Mouse (Mus musculus) heart, adult 2 months (tissue): Measurements from ENCODE around the gene Fmo3. TPM values are rescaled to one million over a fixed set of nuclear protein-coding genes. Genes with fewer than 3 reads are reported as not detected.
A peak's percentile ranks its signal among the peaks of the same experiment; 100 is the strongest.

ENCODE experiments used
- DNase-seq, 2 experiments: peaks; one replicate each; pipeline ENCODE4 v3.0.0; 2021
- H3K27ac ChIP-seq: fragments of 200-600 bp; 2 replicates; pipeline ENCODE4 v1.8.1; 2022
- H3K27me3 ChIP-seq: fragments of 200-500 bp; 2 replicates; pipeline ENCODE4 v1.6.1; 2012; ENCODE audit warnings: mild to moderate bottlenecking, low read length, inconsistent platforms, mixed read lengths; ENCODE audit not compliant: control insufficient read depth, insufficient read depth
- H3K36me3 ChIP-seq: fragments of 200-500 bp; 2 replicates; pipeline ENCODE4 v1.6.1; 2012; ENCODE audit warnings: low read length, inconsistent platforms; ENCODE audit not compliant: control insufficient read depth, insufficient read depth
- H3K4me1 ChIP-seq: fragments of 200-500 bp; 2 replicates; pipeline ENCODE4 v1.6.1; 2011; ENCODE audit warnings: low read length; ENCODE audit not compliant: control insufficient read depth, insufficient read depth
- H3K4me3 ChIP-seq: fragments of 200-600 bp; 2 replicates; pipeline ENCODE4 v1.8.1; 2022
- H3K79me2 ChIP-seq: fragments of 200-500 bp; replicated peaks from 2 replicates; pipeline ENCODE4 v1.6.1; 2012; ENCODE audit warnings: mild to moderate bottlenecking, inconsistent platforms, low read length, moderate library complexity, mixed read lengths; ENCODE audit not compliant: control insufficient read depth, insufficient read depth
- H3K9ac ChIP-seq: fragments of 200-500 bp; 2 replicates; pipeline ENCODE4 v1.6.1; 2012; ENCODE audit warnings: low read depth, mild to moderate bottlenecking, control low read depth, inconsistent platforms, low read length, mixed read lengths
- CTCF ChIP-seq: fragments of 200-600 bp; IDR thresholded peaks from 2 replicates; pipeline ENCODE4 v1.8.1; 2022; ENCODE audit warnings: antibody characterized with exemption, mild to moderate bottlenecking, moderate library complexity
- EP300 ChIP-seq: fragments of 200-500 bp; IDR thresholded peaks from 2 replicates; pipeline ENCODE4 v1.6.1; 2011; ENCODE audit warnings: low read depth, low read length, control low read depth; ENCODE audit not compliant: insufficient read depth
- POLR2A ChIP-seq: fragments of 200-500 bp; IDR thresholded peaks from 2 replicates; pipeline ENCODE4 v1.6.1; 2011; ENCODE audit warnings: mild to moderate bottlenecking, low read depth, low read length, control low read depth; ENCODE audit not compliant: insufficient read depth
- WGBS: fragments of 180-500 bp; shearing (Covaris S2); methylation state at CpG from one replicate; pipeline ENCODE4 v1.1.7; 2018; 5-methylcytosine and 5-hydroxymethylcytosine counted together
- intact Hi-C: fragments of 180-260 bp; cut with DNase I; formaldehyde crosslinking; loops from one replicate; pipeline ENCODE4 v1.15.1; 2025
- polyA plus RNA-seq: library from polyadenylated mRNA; depleted of rRNA; stranded (reverse); fragments of >200 nt; gene quantifications from 2 replicates; pipeline ENCODE4 v1.2.3, GENCODE M21; 2012
- total RNA-seq, 2 experiments: library from RNA; stranded (reverse); gene quantifications; 2 replicates each; pipeline ENCODE4 v1.2.3; 2021

Fmo3 gene
- total and polyA plus RNA-seq, 3 experiments = 0.16 to 2.9 TPM; not detected in 1

DNA sequence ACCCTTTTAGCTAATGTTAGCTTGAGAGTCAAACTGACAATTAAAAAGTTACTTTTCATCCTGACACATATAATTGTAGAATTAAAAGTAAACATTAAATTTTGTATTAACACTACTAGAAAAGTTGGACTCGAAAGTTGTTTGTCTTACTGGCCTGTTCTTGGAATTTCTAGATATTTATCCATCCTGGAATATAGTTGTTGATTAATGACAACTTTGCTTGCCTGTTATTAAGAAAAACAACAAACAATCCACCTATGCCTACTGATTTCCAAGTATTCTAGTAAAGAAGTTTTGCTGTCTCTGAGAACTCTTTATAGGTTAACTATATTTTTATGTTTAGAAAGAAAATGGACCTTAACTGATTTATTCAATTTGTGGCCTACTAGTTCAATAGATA is 2.4 kb upstream of the Fmo3 start:
- 88% methylated on average over 1 of the region's 1 CpGs for WGBS
- peaks cover 2% of the 10 kb centered on the region; the same call in 1 of the 2 replicates for H3K4me1 ChIP-seq
- intact Hi-C loops = no loop called here
- H3K4me3 ChIP-seq = no peak overlapping the region
- peak overlapping the region; percentile 21; the same call in 1 of the 2 replicates for H3K27ac ChIP-seq
- H3K36me3 ChIP-seq = no peaks in the 10 kb centered on the region
- no peak overlapping the region for H3K9ac ChIP-seq
- H3K79me2 ChIP-seq = no peaks in the 10 kb centered on the region
- H3K27me3 ChIP-seq = no peaks in the 10 kb centered on the region
- TF ChIP-seq EP300 = no peak
- DNase-seq = no peak

DNA sequence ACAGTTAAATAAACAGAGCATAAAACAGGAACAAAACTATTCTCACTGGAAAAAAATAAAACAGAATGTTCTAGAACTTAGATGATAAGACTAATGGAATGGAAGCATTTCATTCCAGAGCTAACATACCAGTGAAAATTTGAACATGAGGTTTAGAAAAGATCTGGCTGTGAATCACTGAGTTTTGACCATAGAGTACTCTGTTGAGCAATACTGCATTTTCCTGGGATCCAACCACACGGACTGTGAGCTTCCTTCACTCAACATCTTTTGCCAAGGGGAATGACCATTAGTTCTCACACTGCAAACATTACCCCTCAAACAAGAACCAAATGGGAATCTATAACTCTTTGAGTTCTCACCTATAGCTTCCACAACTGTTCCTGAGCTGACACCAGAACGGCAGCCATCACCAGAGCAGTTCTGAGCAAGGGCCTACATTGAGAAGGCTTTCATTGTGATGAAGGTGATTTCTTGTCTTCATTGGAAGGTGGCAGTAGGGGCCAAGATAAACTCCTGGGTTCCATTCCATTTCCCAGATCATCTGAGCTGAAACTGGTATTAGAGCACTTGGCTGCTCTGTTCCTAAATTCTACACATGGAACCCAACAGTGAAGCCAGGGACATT is 1.9 kb upstream of the Fmo3 start:
- Histone ChIP-seq H3K27ac (peak overlapping the region; percentile 21; the same call in 1 of the 2 replicates), H3K4me1 (peaks cover 2% of the 10 kb centered on the region; the same call in 1 of the 2 replicates), H3K9ac (no peak overlapping the region), H3K4me3 (no peak overlapping the region), H3K36me3 (no peaks in the 10 kb centered on the region), H3K79me2 (no peaks in the 10 kb centered on the region), H3K27me3 (no peaks in the 10 kb centered on the region)
- intact Hi-C loops = no loop called here
- DNase-seq = peak; percentile 7 to 20
- TF ChIP-seq POLR2A (no peak), EP300 (no peak), CTCF (no peak)
- 75% methylated on average over 2 of the region's 2 CpGs for WGBS

DNA sequence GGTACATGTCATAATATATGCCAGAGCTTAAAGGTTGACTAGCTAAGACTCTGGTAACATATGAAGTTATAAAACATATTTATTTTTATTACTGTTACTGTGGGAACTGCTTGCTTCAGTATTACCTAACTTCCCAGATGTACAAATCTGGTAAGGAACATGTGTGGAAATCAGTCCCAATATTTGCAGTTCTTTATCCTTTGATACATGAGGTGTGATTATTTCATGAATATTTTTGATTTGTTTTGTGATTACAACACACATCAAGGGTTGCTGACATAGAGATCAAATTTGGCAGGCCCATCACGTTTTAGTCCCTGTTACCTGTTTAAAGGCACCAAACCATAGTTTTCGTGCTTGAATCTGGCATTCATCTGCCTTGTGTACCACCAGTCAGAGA is 20.8 kb downstream of the Fmo3 start:
- intact Hi-C loops = no loop called here
- H3K9ac ChIP-seq = no peak overlapping the region
- no peak for TF ChIP-seq EP300
- TF ChIP-seq CTCF = no peak
- no peak for TF ChIP-seq POLR2A
- no peaks in the 10 kb centered on the region for H3K79me2 ChIP-seq
- H3K27ac ChIP-seq = no peak overlapping the region
- no peaks in the 10 kb centered on the region for H3K27me3 ChIP-seq
- H3K36me3 ChIP-seq = no peaks in the 10 kb centered on the region
- no peaks in the 10 kb centered on the region for H3K4me1 ChIP-seq
- H3K4me3 ChIP-seq = no peak overlapping the region
- 64% methylated on average over 2 of the region's 2 CpGs for WGBS
- DNase-seq = no peak

- peaks cover 4% of the 10 kb centered on the region; the same call in 1 of the 2 replicates for H3K4me1 ChIP-seq
- 76% methylated on average over 1 of the region's 1 CpGs for WGBS
- no peaks in the 10 kb centered on the region for H3K27me3 ChIP-seq
- H3K36me3 ChIP-seq = no peaks in the 10 kb centered on the region
- H3K27ac ChIP-seq = no peak overlapping the region
- no peak for TF ChIP-seq POLR2A
- H3K4me3 ChIP-seq = no peak overlapping the region
- no peak for DNase-seq
- intact Hi-C loops = loop anchor here (10.0 kb wide), 1 partner anchor 63 kb away; the partner anchor contains the start of gene Fmo2
- no peak overlapping the region for H3K9ac ChIP-seq
- no peaks in the 10 kb centered on the region for H3K79me2 ChIP-seq
Observed at GRCm38 (mm10) chr1:162957422-162957821, 26.9 kb downstream of the Fmo3 start.

DNA sequence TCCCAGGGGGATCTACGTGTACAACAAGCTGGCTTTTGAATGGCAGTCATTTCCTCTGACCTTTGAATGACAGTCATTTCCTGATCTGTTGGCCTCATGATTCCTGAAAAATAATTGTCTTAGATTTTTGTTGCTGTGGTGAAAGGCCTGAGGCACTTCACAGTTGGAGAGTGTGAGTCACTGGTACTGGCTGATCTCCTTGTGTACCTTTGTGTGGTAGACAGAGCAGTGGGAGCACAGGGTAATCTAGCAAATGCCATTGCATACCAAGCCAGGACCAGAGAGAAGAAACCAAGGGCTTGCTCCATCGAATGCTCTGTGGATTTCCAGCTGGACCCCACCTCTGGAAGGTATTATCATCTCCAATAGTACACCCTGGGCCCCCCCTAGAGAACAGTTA is 31.2 kb downstream of the Fmo3 start:
- H3K4me1 ChIP-seq = peaks cover 4% of the 10 kb centered on the region; the same call in 1 of the 2 replicates
- 24% methylated on average over 2 of the region's 2 CpGs for WGBS
- DNase-seq = peak in 1 of 2 experiments; percentile 18

GRCm38 (mm10) chr1:162949763-162950162 is 34.6 kb downstream of the Fmo3 start:
- TF ChIP-seq POLR2A (no peak), CTCF (no peak), EP300 (no peak)
- Histone ChIP-seq H3K27ac (no peak overlapping the region), H3K4me1 (peaks cover 2% of the 10 kb centered on the region; the same call in 1 of the 2 replicates), H3K79me2 (no peaks in the 10 kb centered on the region), H3K4me3 (no peak overlapping the region), H3K27me3 (no peaks in the 10 kb centered on the region), H3K36me3 (no peaks in the 10 kb centered on the region), H3K9ac (no peak overlapping the region)
- intact Hi-C loops = loop anchor here (10.0 kb wide), 1 partner anchor 55 kb away; the partner anchor contains the start of gene Fmo2
- DNase-seq = no peak
- WGBS = 69% methylated on average over 1 of the region's 1 CpGs

More for the DNA sequence above, 31.2 kb downstream of the Fmo3 start:
- Histone ChIP-seq H3K27ac (peak overlapping the region; percentile 50), H3K4me3 (no peak overlapping the region), H3K36me3 (no peaks in the 10 kb centered on the region), H3K9ac (no peak overlapping the region), H3K79me2 (no peaks in the 10 kb centered on the region), H3K27me3 (no peaks in the 10 kb centered on the region)
- TF ChIP-seq POLR2A (no peak), EP300 (no peak), CTCF (no peak)
- intact Hi-C loops = loop anchor here (1.0 to 10.0 kb wide), 2 partner anchors 22 to 58 kb away; partner anchors contain the start of gene Fmo2
